Mouse (Mus musculus): ENCODE results near the gene Kif3b.
"Not testable (repeated sequence)": the region's sequence is repeated elsewhere in the genome, so short reads cannot be mapped to it uniquely, and the experiment has no call there.

The Kif3b gene

DNA sequence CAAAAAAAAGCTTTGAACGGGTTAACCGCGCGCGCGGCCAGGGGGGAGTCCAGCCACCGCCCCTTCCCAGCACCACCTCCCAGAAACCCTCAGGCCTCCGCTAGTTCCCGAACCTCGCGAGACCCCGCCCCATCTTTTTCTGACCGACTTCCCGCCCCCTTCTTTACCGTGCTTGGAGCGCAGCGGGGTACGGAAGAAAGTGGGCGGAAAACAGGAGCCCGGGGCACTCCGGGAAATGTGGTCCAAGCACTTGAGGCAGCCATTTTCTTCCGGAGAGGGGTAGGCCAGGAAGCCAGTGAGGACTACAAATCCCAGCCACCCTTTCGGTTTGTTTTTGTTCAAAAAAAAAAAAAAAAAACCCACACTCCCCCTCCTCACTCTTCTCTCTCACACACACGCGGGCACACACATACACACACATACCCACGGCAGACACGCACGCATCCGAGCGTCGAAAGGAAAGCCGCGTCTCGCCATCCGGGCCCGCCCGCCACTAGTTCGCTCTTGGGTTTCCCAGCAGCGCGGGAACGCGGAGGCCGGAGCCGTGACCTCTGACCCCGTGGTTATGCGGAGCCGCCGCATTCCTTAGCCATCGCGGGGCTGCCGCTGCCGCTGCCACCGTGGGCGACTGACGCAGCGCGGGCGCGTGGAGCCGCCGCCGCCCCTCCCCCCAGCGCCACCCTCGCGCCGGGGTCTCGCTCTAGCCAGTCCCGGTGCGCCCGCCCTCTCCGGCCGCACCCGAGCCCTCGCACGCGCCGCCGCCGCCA is 54.4 kb downstream of the Kif3b start, which contains the start of gene Asxl1:
Asxl1 (plus strand) TSS at position 376 of the 767 bp plus-strand sequence.
- peak; percentile 98 for DNase-seq (ENCODE audit: low read depth, low spot score)

- DNase-seq (ENCODE audit: low read depth, low spot score) = peak; percentile 15
Measured at GRCm38 (mm10) chr2:153346221-153347182, 55.3 kb downstream of the Kif3b start.

DNA sequence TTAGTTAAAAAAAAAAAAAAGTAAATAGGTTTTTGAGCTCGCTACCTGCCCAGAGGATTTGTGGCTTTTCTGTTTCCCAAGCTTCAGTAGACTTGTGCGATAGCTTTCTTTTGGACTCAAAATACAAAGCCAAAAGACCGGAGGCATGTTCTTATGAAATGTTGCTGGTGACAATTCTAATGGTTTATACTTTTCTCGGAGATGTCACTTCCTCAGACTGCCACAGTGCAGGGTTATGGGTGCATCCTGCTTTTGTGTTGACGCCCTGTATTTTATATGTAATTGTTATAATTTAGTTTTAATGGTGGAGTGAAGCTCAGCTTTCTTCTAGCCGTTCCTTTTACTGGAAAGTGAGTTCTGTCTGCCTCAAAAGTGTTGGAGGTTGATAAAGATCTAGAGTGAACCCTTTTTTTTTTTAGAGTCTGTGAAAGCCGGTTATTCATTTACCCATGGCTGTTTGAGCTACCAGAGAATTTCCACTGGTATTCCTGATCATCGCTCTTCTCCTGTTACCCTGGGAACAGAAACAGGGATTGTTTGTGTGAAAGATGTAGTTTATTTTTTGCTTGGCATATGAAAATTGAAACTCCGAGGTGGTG is 56.1 kb downstream of the Kif3b start:
- DNase-seq (ENCODE audit: low read depth, low spot score) = no peak

DNA sequence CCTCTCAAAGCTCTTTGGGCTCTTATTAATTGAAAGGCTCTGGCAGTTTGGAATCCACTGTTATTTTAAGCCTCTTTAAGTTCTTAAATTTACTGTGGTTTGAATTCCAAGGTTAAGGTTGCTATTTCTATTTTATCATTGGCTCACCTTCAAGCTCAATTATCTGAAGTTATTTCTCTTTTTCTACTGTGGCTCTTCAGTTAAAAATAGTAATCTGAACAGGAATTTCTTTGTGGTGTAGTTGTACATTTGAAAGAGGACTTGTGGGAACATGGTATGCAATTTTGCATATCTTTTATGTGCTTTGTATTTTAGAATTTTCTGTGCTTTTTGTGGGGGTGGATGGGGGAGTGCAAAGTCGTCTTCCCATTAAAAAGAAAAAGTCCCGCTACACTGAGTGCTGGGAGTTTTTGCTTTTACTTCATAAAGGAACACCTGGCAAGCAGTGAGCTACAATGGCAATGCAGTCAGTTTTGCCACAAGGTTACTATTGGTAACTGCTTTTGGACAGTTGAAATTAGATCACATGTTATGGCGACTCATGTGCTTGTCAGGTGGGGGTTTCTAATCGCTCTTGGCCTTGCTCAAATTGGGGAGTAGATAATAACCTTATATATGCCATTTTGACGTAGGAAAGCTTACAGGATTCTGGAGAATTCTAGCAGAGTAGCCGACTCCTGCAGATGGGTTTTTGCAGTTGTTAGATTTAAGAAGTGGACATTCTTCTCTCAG is 57.1 kb downstream of the Kif3b start:
- DNase-seq (ENCODE audit: low read depth, low spot score) = no peak

DNA sequence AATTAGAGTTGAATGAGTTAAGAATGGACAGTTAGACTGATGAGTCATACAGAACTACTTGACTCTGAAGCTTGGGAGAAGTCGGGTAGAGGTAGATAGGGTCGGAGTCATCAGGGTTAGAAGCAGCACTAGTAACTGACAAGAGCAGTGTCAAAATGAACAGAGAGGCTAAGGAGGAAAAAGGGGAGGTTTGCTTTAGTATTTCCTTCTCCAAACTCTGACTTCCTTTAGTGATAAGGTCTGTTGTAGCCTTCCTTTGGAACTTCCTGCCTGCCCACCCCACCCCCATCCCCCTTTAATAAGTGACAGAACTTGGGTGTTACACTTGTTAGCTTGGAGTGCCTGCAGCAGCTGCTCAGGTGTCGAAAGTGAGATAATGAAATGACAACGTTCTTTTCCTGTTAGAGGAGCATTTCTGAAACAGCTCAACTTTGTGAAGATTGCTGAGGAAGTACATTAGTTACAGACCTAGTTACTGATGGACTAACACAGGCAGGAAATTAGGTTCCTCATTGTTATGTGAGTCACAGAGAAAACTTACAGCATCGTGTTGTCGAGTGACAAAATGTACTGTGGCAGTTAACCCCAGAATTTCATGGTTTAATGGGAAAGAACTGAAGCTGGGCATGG is 59.5 kb downstream of the Kif3b start:
- DNase-seq (ENCODE audit: low read depth, low spot score) = no peak

- no peak for DNase-seq (ENCODE audit: low read depth, low spot score)
Measured at GRCm38 (mm10) chr2:153354648-153355047, 63.4 kb downstream of the Kif3b start.

DNA sequence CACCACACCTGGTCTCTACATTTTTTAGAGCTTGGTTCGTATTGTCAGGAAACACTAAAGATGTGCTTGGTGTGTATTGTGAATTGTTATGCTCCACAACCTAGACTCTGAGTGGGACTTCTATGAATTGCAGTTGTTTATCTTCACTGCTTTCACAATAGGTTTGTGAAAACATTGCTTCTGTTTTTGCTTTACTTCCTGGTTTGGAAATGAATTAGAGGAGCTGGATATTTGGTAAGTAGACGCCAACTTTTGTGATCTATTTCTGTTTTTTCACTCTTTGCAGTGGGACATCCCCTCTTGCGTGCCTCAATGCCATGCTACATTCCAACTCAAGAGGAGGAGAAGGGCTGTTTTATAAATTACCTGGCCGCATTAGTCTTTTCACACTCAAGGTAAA is 65.6 kb downstream of the Kif3b start:
- no peak for DNase-seq (ENCODE audit: low read depth, low spot score)

DNA sequence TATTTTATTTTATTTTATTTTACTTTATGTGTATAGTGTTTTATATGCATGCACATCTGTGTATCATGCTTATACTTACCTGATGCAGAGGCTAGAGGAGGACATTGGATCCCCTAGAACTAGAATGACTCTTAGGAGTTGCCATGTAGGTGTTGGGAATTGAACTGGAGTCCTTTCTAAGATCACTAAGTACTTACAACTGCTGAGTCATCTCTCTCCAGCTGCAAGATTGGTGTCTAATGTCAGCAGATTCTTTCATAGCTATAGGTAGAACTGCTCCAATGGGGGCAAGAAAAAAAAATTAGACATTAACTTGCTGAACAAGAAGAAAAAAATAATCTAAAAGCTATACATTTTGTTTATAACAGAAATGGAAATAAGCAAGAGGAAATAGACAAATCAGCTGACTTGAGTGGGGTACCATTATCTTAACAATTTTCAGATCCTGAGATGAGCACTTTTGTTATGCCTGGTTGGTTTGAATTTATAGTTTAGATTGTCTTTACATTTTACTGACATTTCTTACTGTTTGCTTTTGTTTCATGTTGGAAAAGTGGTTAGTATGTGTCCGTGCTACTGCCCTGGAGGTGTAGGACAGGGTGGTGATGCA is 70.0 kb downstream of the Kif3b start:
- DNase-seq (ENCODE audit: low read depth, low spot score) = no peak

- not testable (repeated sequence) for DNase-seq (ENCODE audit: low read depth, low spot score)
Measured at GRCm38 (mm10) chr2:153364531-153364930, 73.3 kb downstream of the Kif3b start.

DNA sequence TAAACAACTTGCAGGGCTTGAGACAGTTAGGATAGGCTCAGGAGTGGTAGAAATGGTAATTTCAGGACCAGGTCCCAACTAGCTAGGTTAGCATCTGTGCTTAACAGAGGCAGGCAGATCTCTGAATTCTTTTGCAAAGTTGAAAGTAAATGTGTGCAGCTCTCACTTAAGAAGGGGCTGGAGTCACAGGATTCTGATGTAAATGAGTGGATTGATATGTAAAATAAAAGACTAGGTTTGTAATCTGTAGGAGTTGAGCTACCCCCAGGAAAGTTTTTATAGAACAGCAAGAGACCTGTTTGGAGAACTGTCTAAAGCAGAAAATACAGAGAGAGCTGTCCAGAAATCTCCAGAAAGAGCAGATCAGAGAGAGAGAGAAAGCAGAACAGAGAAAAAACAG is 79.7 kb downstream of the Kif3b start:
- DNase-seq (ENCODE audit: low read depth, low spot score) = no peak

DNA sequence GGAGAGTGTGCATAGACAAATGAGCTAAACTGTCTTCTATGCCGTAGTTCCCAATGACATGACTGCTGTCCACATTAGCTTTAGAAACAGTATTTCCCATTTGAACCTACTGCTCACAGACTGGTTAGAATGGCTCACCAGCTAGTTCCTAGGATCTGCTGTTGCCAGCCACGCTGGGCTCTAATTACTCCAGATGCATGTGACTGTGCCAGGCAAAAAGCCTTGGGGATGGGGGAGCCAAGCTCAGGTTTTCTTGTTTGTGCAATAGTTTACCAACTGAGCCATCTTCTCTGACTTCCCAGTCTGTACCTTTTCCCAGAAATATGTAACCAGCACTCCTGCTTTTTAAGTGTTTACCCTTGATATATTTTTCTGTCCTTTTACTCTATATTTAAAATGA is 84.2 kb downstream of the Kif3b start:
- peak; percentile 10 for DNase-seq (ENCODE audit: low read depth, low spot score)

- DNase-seq (ENCODE audit: low read depth, low spot score) = no peak
Measured at GRCm38 (mm10) chr2:153380479-153380878, 89.3 kb downstream of the Kif3b start.
